Mouse (Mus musculus): ENCODE data around the gene Inpp4a. TPM values are rescaled to one million over a fixed set of nuclear protein-coding genes. Genes with fewer than 3 reads are reported as not detected.

The Inpp4a gene
- total and polyA plus RNA-seq, 3 experiments: 1.5 to 7.0 (median 4.0) TPM

- H3K27me3 ChIP-seq (replicated peaks): no peaks in the 10 kb centered on the region
- peaks cover 0 to 9% of the 10 kb centered on the region in 2 experiments for H3K36me3 ChIP-seq (replicated peaks in 1 of 2; ENCODE audit: control insufficient read depth in 1 of 2, insufficient read depth in 1 of 2, low read length in 1 of 2)
- in situ Hi-C loops (cut with MboI; ENCODE audit: low pct_ligation_motif_present, low pct_unique_long_range_greater_than_20kb, low sequenced_read_pairs) (no loop called here), dilution Hi-C loops (cut with MboI; ENCODE audit: extremely low pct_ligation_motif_present, extremely low pct_unique_long_range_greater_than_20kb, low sequenced_read_pairs) (no loop called here)
- TF ChIP-seq CHD1 (IDR thresholded peaks at IDR 0.05; ENCODE audit: low read depth, low read length) (no peak), USF2 (conservative IDR thresholded peaks at IDR 0.05; ENCODE audit: low read depth, low read length) (no peak), TBP (conservative IDR thresholded peaks at IDR 0.05; ENCODE audit: low read depth, low read length) (no peak), JUN (IDR thresholded peaks at IDR 0.05; ENCODE audit: insufficient read depth, low read depth, low read length) (no peak), UBTF (IDR thresholded peaks at IDR 0.05; ENCODE audit: low read depth, low read length) (no peak), HCFC1 (IDR thresholded peaks at IDR 0.05; ENCODE audit: low read depth, low read length) (no peak), IRF4 (IDR thresholded peaks at IDR 0.05; ENCODE audit: low read depth, low read length) (0 out of 2 replicates have a peak, but pooled peaks have one; percentile 25), KAT2A (IDR thresholded peaks at IDR 0.05; ENCODE audit: insufficient replicate concordance, low read length) (no peak), RAD21 (IDR thresholded peaks at IDR 0.05; ENCODE audit: low read depth, low read length) (no peak), ZMIZ1 (IDR thresholded peaks at IDR 0.05; ENCODE audit: low read depth, low read length) (no peak), ZKSCAN1 (IDR thresholded peaks at IDR 0.05; ENCODE audit: borderline replicate concordance, low read depth, low read length) (no peak), MYC (IDR thresholded peaks at IDR 0.05; ENCODE audit: low read depth, low read length) (no peak), ZNF384 (IDR thresholded peaks at IDR 0.05; ENCODE audit: low read depth, low read length) (no peak), PAX5 (IDR thresholded peaks at IDR 0.05; ENCODE audit: low read length) (no peak), GABPA (IDR thresholded peaks at IDR 0.05; ENCODE audit: insufficient replicate concordance, low read depth, low read length) (no peak), SMC3 (IDR thresholded peaks at IDR 0.05; ENCODE audit: low read depth, low read length) (0 out of 2 replicates have a peak, but pooled peaks have one; percentile 2), NELFE (IDR thresholded peaks at IDR 0.05; ENCODE audit: low read depth, low read length) (no peak), ZC3H11A (IDR thresholded peaks at IDR 0.05; ENCODE audit: low read depth, low read length) (no peak), NRF1 (IDR thresholded peaks at IDR 0.05; ENCODE audit: low read depth, low read length) (no peak), SIN3A (IDR thresholded peaks at IDR 0.05; ENCODE audit: low read length) (no peak), JUND (conservative IDR thresholded peaks at IDR 0.05; ENCODE audit: low read depth, low read length) (no peak), ETS1 (conservative IDR thresholded peaks at IDR 0.05; ENCODE audit: low read depth, low read length) (no peak), BHLHE40 (IDR thresholded peaks at IDR 0.05; ENCODE audit: low read depth, low read length) (0 out of 2 replicates have a peak, but pooled peaks have one; percentile 15), MEF2A (IDR thresholded peaks at IDR 0.05; ENCODE audit: borderline replicate concordance, low read depth, low read length) (peak; percentile 39; the same call in 1 of the 2 replicates), CTCF (conservative IDR thresholded peaks at IDR 0.05 in 1 of 2, IDR thresholded peaks at IDR 0.05 in 1 of 2; ENCODE audit: low read depth in 2 of 2, low read length in 2 of 2) (no peak), MAZ (IDR thresholded peaks at IDR 0.05; ENCODE audit: low read depth, low read length) (no peak), RCOR1 (conservative IDR thresholded peaks at IDR 0.05; ENCODE audit: low read depth, low read length) (no peak), ELF1 (IDR thresholded peaks at IDR 0.05; ENCODE audit: low read depth, low read length) (no peak), USF1 (IDR thresholded peaks at IDR 0.05; ENCODE audit: low read depth, low read length) (no peak), MAFK (IDR thresholded peaks at IDR 0.05; ENCODE audit: insufficient replicate concordance, low read length) (no peak), MXI1 (IDR thresholded peaks at IDR 0.05; ENCODE audit: low read depth, low read length) (no peak), TCF12 (IDR thresholded peaks at IDR 0.05; ENCODE audit: low read depth, low read length) (no peak), CHD2 (IDR thresholded peaks at IDR 0.05; ENCODE audit: low read length) (no peak), POLR2AphosphoS2 (IDR thresholded peaks at IDR 0.05; ENCODE audit: low read depth, low read length) (no peak), EP300 (IDR thresholded peaks at IDR 0.05; ENCODE audit: low read length) (peak; percentile 50), POLR2A (IDR thresholded peaks at IDR 0.05; ENCODE audit: low read depth, low read length) (no peak; the same call in 1 of the 2 replicates), E2F4 (IDR thresholded peaks at IDR 0.05; ENCODE audit: insufficient replicate concordance, low read depth, low read length) (no peak), MAX (IDR thresholded peaks at IDR 0.05; ENCODE audit: low read length) (no peak)
- no peak for DNase-seq (ENCODE audit: extremely low read depth)
- H3K9ac ChIP-seq (ENCODE audit: insufficient read depth, low read depth): no peak overlapping the region
- no peak overlapping the region; the same call in 1 of the 2 replicates for H3K4me2 ChIP-seq (ENCODE audit: insufficient read depth, low read depth, poor library complexity, severe bottlenecking)
- H3K79me2 ChIP-seq (replicated peaks; ENCODE audit: control insufficient read depth, extremely low read depth, insufficient read depth, poor library complexity, severe bottlenecking): no peaks in the 10 kb centered on the region
- peaks cover 36 to 60% of the 10 kb centered on the region in 2 experiments for H3K4me1 ChIP-seq (ENCODE audit: control insufficient read depth in 1 of 2, insufficient read depth in 2 of 2)
- peak overlapping the region in 1 of 3 experiments; percentile 49 for H3K4me3 ChIP-seq (replicated peaks in 1 of 3; ENCODE audit: low read depth in 2 of 3, low read length in 2 of 3, poor library complexity in 1 of 3)
- no peaks in the 10 kb centered on the region for H3K9me3 ChIP-seq (replicated peaks; ENCODE audit: low read length)
- peak overlapping the region; percentile 51 for H3K27ac ChIP-seq (ENCODE audit: insufficient read depth, low read depth)
Measured at GRCm38 (mm10) chr1:37356305-37356704, 56.6 kb downstream of the Inpp4a start.
